Mouse (Mus musculus) liver, postnatal 0 days (tissue): ENCODE measurements around the gene Rab38.

Experiments
- CTCF ChIP-seq: sonication (generic); IDR thresholded peaks from 2 replicates; pipeline ENCODE4 v1.5.1; 2016; ENCODE audit warnings: antibody characterized with exemption, low read depth
- EP300 ChIP-seq: IDR thresholded peaks from 2 replicates; pipeline ENCODE4 v1.6.1; 2016; ENCODE audit warnings: antibody characterized with exemption, low read depth, mild to moderate bottlenecking

GRCm38 (mm10) chr7:88430692-88431084, 615 bp downstream of the Rab38 start:
- TF ChIP-seq EP300 (no peak), CTCF (no peak)
